Mouse (Mus musculus): ENCODE results near the gene Bag5.

GRCm38 (mm10) chr12:111663228-111664143 lies 49.6 kb downstream of the Bag5 start:
- TF ChIP-seq CTCF (IDR thresholded peaks at IDR 0.05) (no peak), POLR2A (IDR thresholded peaks at IDR 0.05; ENCODE audit: insufficient read depth, low read depth, low read length) (no peak), EP300 (IDR thresholded peaks at IDR 0.05; ENCODE audit: insufficient read depth, low read depth, low read length) (no peak)
